Mouse (Mus musculus): ENCODE results near the gene Gm5485. TPM values are rescaled to one million over a fixed set of nuclear protein-coding genes. Genes with fewer than 3 reads are reported as not detected.

Gm5485 gene
- total and polyA plus RNA-seq, 3 experiments = not detected

- no peaks in the 10 kb centered on the region for H3K36me3 ChIP-seq (replicated peaks in 1 of 2; ENCODE audit: control insufficient read depth in 1 of 2, insufficient read depth in 1 of 2, low read length in 1 of 2)
- H3K9ac ChIP-seq (ENCODE audit: insufficient read depth, low read depth) = no peak overlapping the region
- dilution Hi-C loops (cut with MboI; ENCODE audit: extremely low pct_ligation_motif_present, extremely low pct_unique_long_range_greater_than_20kb, low sequenced_read_pairs) = no loop called here
- H3K27me3 ChIP-seq (replicated peaks) = no peaks in the 10 kb centered on the region
- H3K4me1 ChIP-seq (ENCODE audit: control insufficient read depth in 1 of 2, insufficient read depth in 2 of 2) = no peaks in the 10 kb centered on the region
- H3K4me3 ChIP-seq (replicated peaks in 1 of 3; ENCODE audit: low read depth in 2 of 3, low read length in 2 of 3, poor library complexity in 1 of 3) = no peak overlapping the region
- H3K79me2 ChIP-seq (replicated peaks; ENCODE audit: control insufficient read depth, extremely low read depth, insufficient read depth, poor library complexity, severe bottlenecking) = no peaks in the 10 kb centered on the region
- no peak overlapping the region for H3K4me2 ChIP-seq (ENCODE audit: insufficient read depth, low read depth, poor library complexity, severe bottlenecking)
- TF ChIP-seq MAX (IDR thresholded peaks at IDR 0.05; ENCODE audit: low read length) (no peak), IRF4 (IDR thresholded peaks at IDR 0.05; ENCODE audit: low read depth, low read length) (no peak), MEF2A (IDR thresholded peaks at IDR 0.05; ENCODE audit: borderline replicate concordance, low read depth, low read length) (no peak), JUND (conservative IDR thresholded peaks at IDR 0.05; ENCODE audit: low read depth, low read length) (no peak), NRF1 (IDR thresholded peaks at IDR 0.05; ENCODE audit: low read depth, low read length) (no peak), ETS1 (conservative IDR thresholded peaks at IDR 0.05; ENCODE audit: low read depth, low read length) (no peak), TBP (conservative IDR thresholded peaks at IDR 0.05; ENCODE audit: low read depth, low read length) (no peak), NELFE (IDR thresholded peaks at IDR 0.05; ENCODE audit: low read depth, low read length) (no peak), GABPA (IDR thresholded peaks at IDR 0.05; ENCODE audit: insufficient replicate concordance, low read depth, low read length) (no peak), E2F4 (IDR thresholded peaks at IDR 0.05; ENCODE audit: insufficient replicate concordance, low read depth, low read length) (no peak), ZKSCAN1 (IDR thresholded peaks at IDR 0.05; ENCODE audit: borderline replicate concordance, low read depth, low read length) (no peak), UBTF (IDR thresholded peaks at IDR 0.05; ENCODE audit: low read depth, low read length) (no peak), PAX5 (IDR thresholded peaks at IDR 0.05; ENCODE audit: low read length) (no peak), JUN (IDR thresholded peaks at IDR 0.05; ENCODE audit: insufficient read depth, low read depth, low read length) (no peak), USF1 (IDR thresholded peaks at IDR 0.05; ENCODE audit: low read depth, low read length) (no peak), KAT2A (IDR thresholded peaks at IDR 0.05; ENCODE audit: insufficient replicate concordance, low read length) (no peak), CHD1 (IDR thresholded peaks at IDR 0.05; ENCODE audit: low read depth, low read length) (no peak), RCOR1 (conservative IDR thresholded peaks at IDR 0.05; ENCODE audit: low read depth, low read length) (no peak), POLR2A (IDR thresholded peaks at IDR 0.05; ENCODE audit: low read depth, low read length) (no peak)
- peaks cover 69% of the 10 kb centered on the region for H3K9me3 ChIP-seq (replicated peaks; ENCODE audit: low read length)
- DNase-seq (ENCODE audit: extremely low read depth) = no peak
- H3K27ac ChIP-seq (ENCODE audit: insufficient read depth, low read depth) = no peak overlapping the region
- in situ Hi-C loops (cut with MboI; ENCODE audit: low pct_ligation_motif_present, low pct_unique_long_range_greater_than_20kb, low sequenced_read_pairs) = no loop called here
Measured at GRCm38 (mm10) chr16:48372461-48372860, 39.8 kb downstream of the Gm5485 start.

GRCm38 (mm10) chr16:48368096-48368495 is 44.1 kb downstream of the Gm5485 start:
- no peaks in the 10 kb centered on the region for H3K36me3 ChIP-seq (replicated peaks in 1 of 2; ENCODE audit: control insufficient read depth in 1 of 2, insufficient read depth in 1 of 2, low read length in 1 of 2)
- in situ Hi-C loops (cut with MboI; ENCODE audit: low pct_ligation_motif_present, low pct_unique_long_range_greater_than_20kb, low sequenced_read_pairs) = no loop called here
- no peak overlapping the region for H3K27ac ChIP-seq (ENCODE audit: insufficient read depth, low read depth)
- dilution Hi-C loops (cut with MboI; ENCODE audit: extremely low pct_ligation_motif_present, extremely low pct_unique_long_range_greater_than_20kb, low sequenced_read_pairs) = no loop called here
- H3K9ac ChIP-seq (ENCODE audit: insufficient read depth, low read depth) = no peak overlapping the region
- DNase-seq (ENCODE audit: extremely low read depth) = no peak
- H3K4me3 ChIP-seq (replicated peaks in 1 of 3; ENCODE audit: low read depth in 2 of 3, low read length in 2 of 3, poor library complexity in 1 of 3) = no peak overlapping the region
- TF ChIP-seq MAX (IDR thresholded peaks at IDR 0.05; ENCODE audit: low read length) = no peak
- TF ChIP-seq NELFE (IDR thresholded peaks at IDR 0.05; ENCODE audit: low read depth, low read length) = no peak
- no peak for TF ChIP-seq POLR2A (IDR thresholded peaks at IDR 0.05; ENCODE audit: low read depth, low read length)
- TF ChIP-seq USF2 (conservative IDR thresholded peaks at IDR 0.05; ENCODE audit: low read depth, low read length) = no peak
- no peak for TF ChIP-seq POLR2AphosphoS2 (IDR thresholded peaks at IDR 0.05; ENCODE audit: low read depth, low read length)
- no peak for TF ChIP-seq ZKSCAN1 (IDR thresholded peaks at IDR 0.05; ENCODE audit: borderline replicate concordance, low read depth, low read length)
- no peak for TF ChIP-seq CHD2 (IDR thresholded peaks at IDR 0.05; ENCODE audit: low read length)
- TF ChIP-seq ELF1 (IDR thresholded peaks at IDR 0.05; ENCODE audit: low read depth, low read length) = no peak
- no peak for TF ChIP-seq TCF12 (IDR thresholded peaks at IDR 0.05; ENCODE audit: low read depth, low read length)
- no peak for TF ChIP-seq MXI1 (IDR thresholded peaks at IDR 0.05; ENCODE audit: low read depth, low read length)
- no peak for TF ChIP-seq RAD21 (IDR thresholded peaks at IDR 0.05; ENCODE audit: low read depth, low read length)
- H3K4me2 ChIP-seq (ENCODE audit: insufficient read depth, low read depth, poor library complexity, severe bottlenecking) = no peak overlapping the region
- peaks cover 67% of the 10 kb centered on the region for H3K9me3 ChIP-seq (replicated peaks; ENCODE audit: low read length)
- H3K4me1 ChIP-seq (ENCODE audit: control insufficient read depth in 1 of 2, insufficient read depth in 2 of 2) = no peaks in the 10 kb centered on the region
- no peaks in the 10 kb centered on the region for H3K79me2 ChIP-seq (replicated peaks; ENCODE audit: control insufficient read depth, extremely low read depth, insufficient read depth, poor library complexity, severe bottlenecking)
- no peaks in the 10 kb centered on the region for H3K27me3 ChIP-seq (replicated peaks)
